ENCODE assay signal across 8 mouse cellular contexts in genomic region chr9:83447176-83447575, GRCm38 (mm10). TPM values are rescaled to one million over a fixed set of nuclear protein-coding genes. Genes with fewer than 3 reads are reported as not detected.
DNase-seq lines count a peak whose midpoint lies in the region; ATAC-seq and TF ChIP-seq lines count a peak whose summit lies in the region.

No protein-coding gene starts in this region.

- H3K9me3 ChIP-seq in liver, embryonic 11.5 days (ENCODE audit: control insufficient read depth, low read length): no peaks in the 10 kb centered on the region
- H3K9me3 ChIP-seq in forebrain, embryonic 12.5 days: no peaks in the 10 kb centered on the region
- H3K9me3 ChIP-seq in intestine, postnatal 0 days (ENCODE audit: control insufficient read depth): no peaks in the 10 kb centered on the region
- H3K9me3 ChIP-seq in neural tube, embryonic 12.5 days: no peaks in the 10 kb centered on the region

- H3K9ac ChIP-seq in liver, embryonic 11.5 days (ENCODE audit: low read depth, low read length): no peak overlapping the region
- no peak overlapping the region for H3K9ac ChIP-seq in forebrain, embryonic 12.5 days
- no peak overlapping the region for H3K9ac ChIP-seq in intestine, postnatal 0 days (ENCODE audit: low read depth, low read length)
- no peak overlapping the region for H3K9ac ChIP-seq in neural tube, embryonic 12.5 days

- ATAC-seq in liver, embryonic 11.5 days (replicated peaks; ENCODE audit: low FRiP score): no peak
- 0 out of 2 replicates have a peak, but pooled peaks have one; percentile 15 for ATAC-seq in forebrain, embryonic 12.5 days (ENCODE audit: low FRiP score)
- ATAC-seq in intestine, postnatal 0 days: no peak
- ATAC-seq in neural tube, embryonic 12.5 days (ENCODE audit: low FRiP score, low read depth): peak; percentile 21; the same call in 1 of the 2 replicates

- 20% methylated on average over 9 of the region's 9 CpGs for WGBS in liver, embryonic 11.5 days
- WGBS in forebrain, embryonic 12.5 days: 77% methylated on average over 9 of the region's 9 CpGs
- 56% methylated on average over 9 of the region's 9 CpGs for WGBS in intestine, postnatal 0 days
- WGBS in neural tube, embryonic 12.5 days: 67% methylated on average over 9 of the region's 9 CpGs

- no peak overlapping the region for H3K27ac ChIP-seq in liver, embryonic 11.5 days (ENCODE audit: low read depth, low read length)
- H3K27ac ChIP-seq in forebrain, embryonic 12.5 days: no peak overlapping the region
- no peak overlapping the region for H3K27ac ChIP-seq in intestine, postnatal 0 days (ENCODE audit: low read depth, low read length)
- no peak overlapping the region for H3K27ac ChIP-seq in neural tube, embryonic 12.5 days

- H3K4me2 ChIP-seq in liver, embryonic 11.5 days: peak overlapping the region; percentile 46
- H3K4me2 ChIP-seq in forebrain, embryonic 12.5 days: peak overlapping the region; percentile 63
- peak overlapping the region; percentile 61 for H3K4me2 ChIP-seq in intestine, postnatal 0 days (replicated peaks; ENCODE audit: low read depth)
- peak overlapping the region; percentile 66 for H3K4me2 ChIP-seq in neural tube, embryonic 12.5 days (replicated peaks)

- intact Hi-C loops in left cerebral cortex, postnatal 36 days (cut with DNase I): loop anchor here (10.0 kb wide), 1 partner anchor 472 kb away; the partner anchor contains the start of gene Phip

- no peaks in the 10 kb centered on the region for H3K4me1 ChIP-seq in liver, embryonic 11.5 days (replicated peaks; ENCODE audit: control insufficient read depth, insufficient read depth, low read length)
- peaks cover 9% of the 10 kb centered on the region for H3K4me1 ChIP-seq in forebrain, embryonic 12.5 days
- no peaks in the 10 kb centered on the region for H3K4me1 ChIP-seq in intestine, postnatal 0 days (replicated peaks; ENCODE audit: control insufficient read depth, insufficient read depth, low read length)
- peaks cover 4% of the 10 kb centered on the region; the same call in 1 of the 2 replicates for H3K4me1 ChIP-seq in neural tube, embryonic 12.5 days

- no peak for DNase-seq in liver, embryonic 11.5 days (ENCODE audit: low spot score)
- no peak for DNase-seq in liver
- no peak for DNase-seq in layer of hippocampus, postnatal 25 days (ENCODE audit: extremely low spot score in 1 of 2, low spot score in 1 of 2)
- no peak for DNase-seq in thymus, postnatal 14 days
- no peak for DNase-seq in left cerebral cortex, postnatal 36 days (ENCODE audit: low spot score in 2 of 2)

- TF ChIP-seq CTCF in intestine, postnatal 0 days (IDR thresholded peaks at IDR 0.05; ENCODE audit: low read depth): no peak

- H3K4me3 ChIP-seq in liver, embryonic 11.5 days (ENCODE audit: low read depth, low read length): no peak overlapping the region; the same call in none of the 2 replicates
- peak overlapping the region; percentile 42 for H3K4me3 ChIP-seq in forebrain, embryonic 12.5 days (replicated peaks)
- H3K4me3 ChIP-seq in intestine, postnatal 0 days (ENCODE audit: low read depth, low read length): peak overlapping the region; percentile 33
- no peak overlapping the region for H3K4me3 ChIP-seq in neural tube, embryonic 12.5 days

- H3K36me3 ChIP-seq in liver, embryonic 11.5 days (ENCODE audit: control insufficient read depth, insufficient read depth, low read length): no peaks in the 10 kb centered on the region
- no peaks in the 10 kb centered on the region for H3K36me3 ChIP-seq in forebrain, embryonic 12.5 days (replicated peaks)
- no peaks in the 10 kb centered on the region for H3K36me3 ChIP-seq in intestine, postnatal 0 days (ENCODE audit: control insufficient read depth, insufficient read depth)
- no peaks in the 10 kb centered on the region for H3K36me3 ChIP-seq in neural tube, embryonic 12.5 days

- peaks cover 14% of the 10 kb centered on the region for H3K27me3 ChIP-seq in liver, embryonic 11.5 days (replicated peaks; ENCODE audit: control insufficient read depth, insufficient read depth, low read length)
- H3K27me3 ChIP-seq in forebrain, embryonic 12.5 days: no peaks in the 10 kb centered on the region
- no peaks in the 10 kb centered on the region for H3K27me3 ChIP-seq in intestine, postnatal 0 days (replicated peaks; ENCODE audit: control insufficient read depth, insufficient read depth, low read length)
- no peaks in the 10 kb centered on the region for H3K27me3 ChIP-seq in neural tube, embryonic 12.5 days (replicated peaks)

RNA-seq across cellular contexts. Expression of gene Lca5, which starts 6.2 kb away (rescaled TPM):
- 5.4 and 7.2 TPM in 2 replicates for polyA plus RNA-seq in liver, embryonic 11.5 days (2014; fragmentation: Nextera tagmentation; extraction: Ambion mirVana)
- 25.4 and 25.6 TPM in 2 replicates for polyA plus RNA-seq in forebrain, embryonic 12.5 days (2016; fragmentation: Nextera tagmentation; extraction: Ambion mirVana)
- 2.9 and 5.7 TPM in 2 replicates for polyA plus RNA-seq in intestine, postnatal 0 days (2015; fragmentation: Nextera tagmentation; extraction: Ambion mirVana)
- polyA plus RNA-seq in neural tube, embryonic 12.5 days (2016; fragmentation: Nextera tagmentation; extraction: Ambion mirVana): 20.8 and 21.2 TPM in 2 replicates
- total RNA-seq in layer of hippocampus, postnatal 25 days (2021): 10 to 100 TPM; 12.8 to 13.5 TPM
- total RNA-seq in left cerebral cortex, postnatal 36 days (2021): 10 to 100 TPM; 17.9 to 18.6 TPM

Comparison
In these comparisons a context has a peak if more than half of its experiments do, and no peak if none do; other contexts are left out.
1. ATAC-seq: peak in forebrain, embryonic 12.5 days (single experiment) and neural tube, embryonic 12.5 days (single experiment); none in liver, embryonic 11.5 days (single experiment) and intestine, postnatal 0 days (single experiment).
2. H3K4me3 ChIP-seq: peak in forebrain, embryonic 12.5 days (single experiment) and intestine, postnatal 0 days (single experiment); none in liver, embryonic 11.5 days (single experiment) and neural tube, embryonic 12.5 days (single experiment).
3. Peak in every context shown above with its lines, with median percentiles within 50 percentile points of each other: H3K4me2 ChIP-seq.